Mouse (Mus musculus): Measurements from ENCODE around the gene 1810013L24Rik. TPM values are rescaled to one million over a fixed set of nuclear protein-coding genes. Genes with fewer than 3 reads are reported as not detected.

Gene 1810013L24Rik
- 21.6 and 23.7 TPM in 2 replicates for polyA plus RNA-seq (2014; fragmentation: Nextera tagmentation; extraction: Ambion mirVana)

- Histone ChIP-seq H3K9me3 (ENCODE audit: control insufficient read depth, low read length) (no peaks in the 10 kb centered on the region), H3K36me3 (ENCODE audit: control insufficient read depth, insufficient read depth, low read length) (peaks cover 3% of the 10 kb centered on the region; the same call in 1 of the 2 replicates), H3K27ac (ENCODE audit: low read depth, low read length) (peak within 1 kb of the TSS; percentile 95), H3K4me2 (peak within 1 kb of the TSS; percentile 96), H3K4me1 (ENCODE audit: control insufficient read depth, insufficient read depth, low read length) (peaks cover 20% of the 10 kb centered on the region), H3K27me3 (ENCODE audit: control insufficient read depth, insufficient read depth, low read length) (no peaks in the 10 kb centered on the region), H3K9ac (ENCODE audit: low read length) (peak within 1 kb of the TSS; percentile 95), H3K4me3 (ENCODE audit: low read depth, low read length) (peak within 1 kb of the TSS; percentile 99)
- ATAC-seq (ENCODE audit: low FRiP score), result peak; percentile 95
- under 1% methylated on average over 73 of the region's 80 CpGs for WGBS
- peak; percentile 99 for DNase-seq (ENCODE audit: low spot score, missing footprints)
Measured at GRCm38 (mm10) chr16:8829564-8830359, at the start of gene 1810013L24Rik. 1810013L24Rik (plus strand) TSS chr16:8830100.

- WGBS, result 89% methylated on average over 3 of the region's 3 CpGs
- no peak for DNase-seq (ENCODE audit: low spot score, missing footprints)
- H3K4me1 ChIP-seq (ENCODE audit: control insufficient read depth, insufficient read depth, low read length), result no peaks in the 10 kb centered on the region
Measured at GRCm38 (mm10) chr16:8780187-8780586, 49.7 kb upstream of the 1810013L24Rik start.

GRCm38 (mm10) chr16:8781191-8781590 lies 48.7 kb upstream of the 1810013L24Rik start:
- no peak overlapping the region for H3K9ac ChIP-seq (ENCODE audit: low read length)
- no peaks in the 10 kb centered on the region for H3K36me3 ChIP-seq (ENCODE audit: control insufficient read depth, insufficient read depth, low read length)
- 66% methylated on average over 6 of the region's 6 CpGs for WGBS
- no peak overlapping the region for H3K27ac ChIP-seq (ENCODE audit: low read depth, low read length)
- DNase-seq (ENCODE audit: low spot score, missing footprints), result no peak
- no peaks in the 10 kb centered on the region for H3K27me3 ChIP-seq (ENCODE audit: control insufficient read depth, insufficient read depth, low read length)
- H3K9me3 ChIP-seq (ENCODE audit: control insufficient read depth, low read length), result no peaks in the 10 kb centered on the region
- no peak overlapping the region for H3K4me3 ChIP-seq (ENCODE audit: low read depth, low read length)
- no peaks in the 10 kb centered on the region for H3K4me1 ChIP-seq (ENCODE audit: control insufficient read depth, insufficient read depth, low read length)
- ATAC-seq (ENCODE audit: low FRiP score), result no peak
- no peak overlapping the region for H3K4me2 ChIP-seq

More at GRCm38 (mm10) chr16:8780187-8780586, 49.7 kb upstream of the 1810013L24Rik start:
- Histone ChIP-seq H3K36me3 (ENCODE audit: control insufficient read depth, insufficient read depth, low read length) (no peaks in the 10 kb centered on the region), H3K27me3 (ENCODE audit: control insufficient read depth, insufficient read depth, low read length) (no peaks in the 10 kb centered on the region), H3K4me2 (no peak overlapping the region), H3K9ac (ENCODE audit: low read length) (no peak overlapping the region), H3K27ac (ENCODE audit: low read depth, low read length) (no peak overlapping the region), H3K4me3 (ENCODE audit: low read depth, low read length) (no peak overlapping the region), H3K9me3 (ENCODE audit: control insufficient read depth, low read length) (no peaks in the 10 kb centered on the region)
- no peak for ATAC-seq (ENCODE audit: low FRiP score)

- H3K36me3 ChIP-seq (ENCODE audit: control insufficient read depth, insufficient read depth, low read length), result no peaks in the 10 kb centered on the region
- WGBS, result 90% methylated on average over 2 of the region's 2 CpGs
- ATAC-seq (ENCODE audit: low FRiP score) (no peak), DNase-seq (ENCODE audit: low spot score, missing footprints) (no peak)
- H3K4me1 ChIP-seq (ENCODE audit: control insufficient read depth, insufficient read depth, low read length), result no peaks in the 10 kb centered on the region
- H3K27ac ChIP-seq (ENCODE audit: low read depth, low read length), result no peak overlapping the region
- H3K4me2 ChIP-seq, result no peak overlapping the region
- H3K4me3 ChIP-seq (ENCODE audit: low read depth, low read length), result no peak overlapping the region
- no peaks in the 10 kb centered on the region for H3K27me3 ChIP-seq (ENCODE audit: control insufficient read depth, insufficient read depth, low read length)
- H3K9ac ChIP-seq (ENCODE audit: low read length), result no peak overlapping the region
- no peaks in the 10 kb centered on the region for H3K9me3 ChIP-seq (ENCODE audit: control insufficient read depth, low read length)
Measured at GRCm38 (mm10) chr16:8781660-8782059, 48.2 kb upstream of the 1810013L24Rik start.

DNA sequence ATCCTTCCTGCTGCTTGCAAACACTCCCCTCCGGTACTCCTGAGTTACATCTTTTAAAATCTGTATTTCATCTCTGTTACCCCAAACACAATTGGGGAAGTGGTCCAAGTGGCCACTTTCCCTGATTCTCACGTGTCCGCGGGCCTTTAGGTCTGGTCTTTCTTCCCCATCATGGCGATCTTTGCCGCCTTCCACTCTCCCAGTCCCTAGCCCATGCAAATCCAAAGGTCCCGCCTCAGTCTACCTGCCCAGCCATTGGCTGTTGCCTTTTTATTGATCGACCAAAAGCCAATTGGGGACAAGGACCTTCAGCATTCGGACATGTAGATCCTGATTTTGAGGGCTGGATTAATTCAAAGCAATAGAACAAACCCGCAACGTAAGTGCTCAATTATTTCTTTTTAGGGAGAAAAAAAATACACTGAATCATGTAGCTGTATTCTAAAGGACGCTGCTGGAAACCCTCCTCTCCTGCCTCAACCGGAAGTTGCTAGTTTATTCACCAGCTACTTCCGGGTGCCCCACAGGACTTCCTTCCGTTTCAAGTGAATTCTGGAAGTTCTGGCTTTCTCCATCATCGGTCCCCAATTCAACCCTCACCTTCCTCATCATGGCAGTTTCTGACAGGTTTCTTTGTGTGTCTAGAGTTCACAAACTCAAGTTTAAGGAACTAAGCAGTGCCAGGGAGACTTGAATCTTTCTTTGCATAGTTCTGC lies 46.5 kb upstream of the 1810013L24Rik start:
- no peaks in the 10 kb centered on the region for H3K36me3 ChIP-seq (ENCODE audit: control insufficient read depth, insufficient read depth, low read length)
- no peaks in the 10 kb centered on the region for H3K4me1 ChIP-seq (ENCODE audit: control insufficient read depth, insufficient read depth, low read length)
- H3K27ac ChIP-seq (ENCODE audit: low read depth, low read length), result no peak overlapping the region
- 86% methylated on average over 16 of the region's 16 CpGs for WGBS
- H3K4me2 ChIP-seq, result no peak overlapping the region
- H3K9ac ChIP-seq (ENCODE audit: low read length), result no peak overlapping the region
- ATAC-seq (ENCODE audit: low FRiP score), result no peak
- no peaks in the 10 kb centered on the region for H3K27me3 ChIP-seq (ENCODE audit: control insufficient read depth, insufficient read depth, low read length)
- no peaks in the 10 kb centered on the region for H3K9me3 ChIP-seq (ENCODE audit: control insufficient read depth, low read length)
- H3K4me3 ChIP-seq (ENCODE audit: low read depth, low read length), result no peak overlapping the region
- no peak for DNase-seq (ENCODE audit: low spot score, missing footprints)

DNA sequence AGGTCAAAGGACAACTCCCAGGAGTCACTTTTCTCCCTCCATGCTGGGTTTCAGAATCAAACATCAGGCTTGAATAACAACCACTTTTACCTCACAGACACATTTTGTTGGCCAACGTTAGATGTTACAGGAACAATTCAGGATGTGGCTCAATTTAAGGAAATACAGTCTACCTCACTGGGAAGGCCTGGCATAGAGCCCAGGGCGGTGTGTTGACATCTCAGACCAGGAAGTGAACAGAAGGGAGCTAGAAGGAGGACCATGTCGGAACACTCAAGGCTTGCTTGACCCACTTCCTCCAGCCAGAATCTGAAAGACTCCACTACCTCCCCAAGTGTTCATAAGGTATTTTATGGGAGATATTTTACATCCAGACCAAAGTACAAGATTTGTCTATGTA lies 45.1 kb upstream of the 1810013L24Rik start:
- DNase-seq (ENCODE audit: low spot score, missing footprints), result no peak
- Histone ChIP-seq H3K9me3 (ENCODE audit: control insufficient read depth, low read length) (no peaks in the 10 kb centered on the region), H3K9ac (ENCODE audit: low read length) (no peak overlapping the region), H3K4me1 (ENCODE audit: control insufficient read depth, insufficient read depth, low read length) (no peaks in the 10 kb centered on the region), H3K4me2 (no peak overlapping the region), H3K4me3 (ENCODE audit: low read depth, low read length) (no peak overlapping the region), H3K36me3 (ENCODE audit: control insufficient read depth, insufficient read depth, low read length) (no peaks in the 10 kb centered on the region), H3K27me3 (ENCODE audit: control insufficient read depth, insufficient read depth, low read length) (no peaks in the 10 kb centered on the region), H3K27ac (ENCODE audit: low read depth, low read length) (no peak overlapping the region)
- WGBS, result 76% methylated on average over 3 of the region's 3 CpGs
- no peak for ATAC-seq (ENCODE audit: low FRiP score)

GRCm38 (mm10) chr16:8790886-8791285 lies 39.0 kb upstream of the 1810013L24Rik start:
- ATAC-seq (ENCODE audit: low FRiP score), result no peak

GRCm38 (mm10) chr16:8791949-8792557 lies 37.8 kb upstream of the 1810013L24Rik start, which contains the start of gene Usp7:
Usp7 (minus strand) TSS chr16:8792308.
- ATAC-seq (ENCODE audit: low FRiP score), result no peak
- Histone ChIP-seq H3K9me3 (ENCODE audit: control insufficient read depth, low read length) (no peaks in the 10 kb centered on the region), H3K36me3 (ENCODE audit: control insufficient read depth, insufficient read depth, low read length) (no peaks in the 10 kb centered on the region), H3K4me2 (no peak within 1 kb of the TSS), H3K27me3 (ENCODE audit: control insufficient read depth, insufficient read depth, low read length) (no peaks in the 10 kb centered on the region), H3K4me1 (ENCODE audit: control insufficient read depth, insufficient read depth, low read length) (no peaks in the 10 kb centered on the region), H3K27ac (ENCODE audit: low read depth, low read length) (no peak within 1 kb of the TSS), H3K9ac (ENCODE audit: low read length) (no peak within 1 kb of the TSS), H3K4me3 (ENCODE audit: low read depth, low read length) (no peak within 1 kb of the TSS)
- WGBS, result 93% methylated on average over 20 of the region's 20 CpGs
- DNase-seq (ENCODE audit: low spot score, missing footprints), result no peak

More at GRCm38 (mm10) chr16:8790886-8791285, 39.0 kb upstream of the 1810013L24Rik start:
- Histone ChIP-seq H3K4me3 (ENCODE audit: low read depth, low read length) (no peak overlapping the region), H3K4me1 (ENCODE audit: control insufficient read depth, insufficient read depth, low read length) (no peaks in the 10 kb centered on the region), H3K27me3 (ENCODE audit: control insufficient read depth, insufficient read depth, low read length) (no peaks in the 10 kb centered on the region), H3K9me3 (ENCODE audit: control insufficient read depth, low read length) (no peaks in the 10 kb centered on the region), H3K36me3 (ENCODE audit: control insufficient read depth, insufficient read depth, low read length) (no peaks in the 10 kb centered on the region), H3K4me2 (no peak overlapping the region), H3K27ac (ENCODE audit: low read depth, low read length) (no peak overlapping the region), H3K9ac (ENCODE audit: low read length) (no peak overlapping the region)
- DNase-seq (ENCODE audit: low spot score, missing footprints), result no peak
- WGBS, result 89% methylated on average over 4 of the region's 4 CpGs
